Mouse (Mus musculus): ENCODE results near the gene Wfdc17.

Wfdc17 gene

DNA sequence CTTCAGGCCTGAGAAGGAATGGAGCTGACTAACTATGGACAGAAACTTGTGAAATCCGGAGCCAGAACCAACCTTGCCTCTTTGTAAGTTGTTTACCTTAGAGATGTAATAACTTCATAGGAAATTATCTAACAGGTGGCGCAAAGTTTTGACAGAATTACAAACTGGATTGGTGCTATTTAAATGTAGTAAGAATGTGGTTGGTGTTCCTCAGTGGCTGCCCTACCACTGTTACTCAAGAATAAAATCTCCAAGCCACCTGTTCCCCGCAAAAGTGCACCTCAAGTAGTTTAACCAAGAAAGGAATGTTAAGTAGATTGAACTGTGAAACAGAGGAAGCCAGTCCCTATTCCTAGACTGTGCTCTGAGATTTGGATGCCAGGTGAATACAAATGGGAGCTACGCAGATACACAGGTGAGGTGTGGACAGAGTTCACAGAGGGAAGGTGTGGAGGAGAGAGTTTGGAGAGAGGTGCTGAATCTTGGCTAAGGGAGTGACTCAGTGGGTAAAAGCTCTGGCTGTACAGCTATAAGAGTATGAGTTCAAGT lies 36.7 kb downstream of the Wfdc17 start:
- DNase-seq (ENCODE audit: low spot score in 2 of 2) = no peak

DNA sequence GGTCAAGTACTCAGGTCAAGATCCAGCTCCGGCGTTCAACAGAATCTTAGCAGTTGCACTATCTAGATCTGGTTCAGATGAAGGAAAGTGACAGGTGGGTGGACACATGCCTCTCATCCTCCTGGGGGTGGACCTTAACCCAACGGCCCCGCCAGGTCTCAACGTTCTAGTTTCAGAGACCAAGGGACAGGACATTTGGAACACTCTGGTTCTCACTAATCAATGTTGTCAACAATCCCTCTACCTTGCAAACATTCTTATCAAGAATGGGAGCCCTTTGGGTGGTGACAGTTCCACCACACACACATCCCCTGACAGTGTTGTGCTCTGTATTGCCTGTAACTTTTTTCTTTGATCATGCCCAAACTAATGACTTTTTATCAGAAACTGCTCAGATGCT lies 38.0 kb downstream of the Wfdc17 start:
- no peak for DNase-seq (ENCODE audit: low spot score in 2 of 2)

DNA sequence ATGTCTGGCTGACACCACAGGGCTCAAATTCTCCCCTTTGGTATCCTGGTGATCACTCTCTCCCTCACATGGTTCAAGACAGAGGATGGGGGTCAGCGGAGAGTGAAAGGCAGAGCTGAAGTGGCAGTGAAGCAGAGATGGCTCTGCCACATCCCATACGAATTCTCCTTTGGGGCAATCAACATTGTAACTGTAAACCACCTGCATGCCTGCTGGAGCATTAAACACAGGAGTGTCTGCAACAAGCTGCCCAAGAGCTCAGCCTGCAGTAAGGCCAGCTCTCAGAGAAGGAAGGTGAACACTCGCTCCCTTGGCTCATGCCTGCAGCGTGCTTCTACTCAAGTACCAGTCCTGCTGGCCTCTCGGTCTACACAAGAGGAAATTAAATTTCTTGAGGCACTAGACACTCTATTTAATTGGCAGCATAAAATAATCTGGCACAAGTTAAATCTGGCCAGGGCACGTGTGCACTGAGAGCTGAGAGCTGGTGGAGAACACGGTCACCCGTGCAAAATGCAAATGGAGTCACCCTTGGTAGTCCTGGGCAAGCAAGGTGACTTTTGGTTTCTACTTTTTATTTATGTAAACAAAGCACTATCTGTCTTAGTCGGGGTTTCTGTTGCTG lies 39.1 kb downstream of the Wfdc17 start:
- DNase-seq (ENCODE audit: low spot score in 2 of 2) = peak in 1 of 2 experiments; percentile 29

- no peak for DNase-seq (ENCODE audit: low spot score in 2 of 2)
These were observed 39.7 kb downstream of the Wfdc17 start for GRCm38 (mm10) chr11:83743525-83743924.

GRCm38 (mm10) chr11:83746152-83746551 lies 42.4 kb downstream of the Wfdc17 start:
- peak in 1 of 2 experiments; percentile 66 for DNase-seq (ENCODE audit: low spot score in 2 of 2)

- no peak for DNase-seq (ENCODE audit: low spot score in 2 of 2)
These were observed 42.9 kb downstream of the Wfdc17 start, which contains the start of gene Wfdc21 for GRCm38 (mm10) chr11:83746681-83747080. Wfdc21 (plus strand) TSS chr11:83746940.

- no peak for DNase-seq (ENCODE audit: low spot score in 2 of 2)
These were observed 43.8 kb downstream of the Wfdc17 start for GRCm38 (mm10) chr11:83747376-83748265.

GRCm38 (mm10) chr11:83753581-83754181 lies 49.9 kb downstream of the Wfdc17 start, which contains the start of gene Heatr6:
Heatr6 (plus strand) TSS chr11:83753696.
- peak; percentile 67 to 90 for DNase-seq (ENCODE audit: low spot score in 2 of 2)

DNA sequence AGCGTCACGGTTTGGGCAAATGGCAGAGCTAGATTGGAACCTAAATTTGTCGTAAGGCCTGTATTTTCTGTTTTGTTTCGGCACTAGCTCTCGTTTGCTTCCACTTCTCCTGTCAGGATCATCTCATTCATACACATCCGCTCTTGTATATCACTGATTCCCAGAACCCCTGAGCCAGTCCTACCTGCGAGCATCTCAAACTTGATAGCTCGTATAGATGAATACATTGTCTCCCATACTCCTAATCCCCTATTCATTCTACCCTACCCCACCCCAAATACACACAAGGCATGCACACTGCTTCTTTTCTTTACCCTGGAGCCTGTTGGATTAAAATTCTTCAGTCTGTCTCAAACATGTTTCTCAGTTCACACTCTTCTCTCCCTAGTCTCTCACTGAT lies 50.4 kb downstream of the Wfdc17 start:
- no peak for DNase-seq (ENCODE audit: low spot score in 2 of 2)

Measured in spleen, postnatal 10 days (tissue).